Mouse (Mus musculus) myocyte (in vitro differentiated cells): ENCODE results near the gene Adam12.

Experiments
- CEBPB ChIP-seq: IDR thresholded peaks from 2 replicates; pipeline ENCODE4 v1.6.1; 2011; ENCODE audit warnings: mild to moderate bottlenecking, moderate library complexity; ENCODE audit not compliant: poor library complexity, insufficient read depth, severe bottlenecking
- E2F4 ChIP-seq: IDR thresholded peaks from one replicate; pipeline ENCODE4 v1.6.1; 2011; ENCODE audit warnings: mild to moderate bottlenecking, control low read depth, moderate library complexity; ENCODE audit not compliant: insufficient read depth
- MAX ChIP-seq: IDR thresholded peaks from one replicate; pipeline ENCODE4 v1.6.1; 2011; ENCODE audit warnings: low read depth, mild to moderate bottlenecking, control low read depth
- MYOD1 ChIP-seq, 3 experiments: IDR thresholded peaks; one replicate each; pipeline ENCODE4 v1.6.1; 2011; ENCODE audit warnings: control low read depth in 2 of 3, low read depth in 2 of 3, mild to moderate bottlenecking in 2 of 3, moderate library complexity in 1 of 3; ENCODE audit not compliant: insufficient read length in 2 of 3, control insufficient read depth in 1 of 3
- MYOG ChIP-seq, 3 experiments: IDR thresholded peaks; one replicate each; pipeline ENCODE4 v1.6.1; 2011; ENCODE audit warnings: control low read depth in 2 of 3, low read depth in 2 of 3, mild to moderate bottlenecking in 2 of 3; ENCODE audit not compliant: insufficient read length in 2 of 3, control insufficient read depth in 1 of 3, insufficient read depth in 1 of 3
- POLR2A ChIP-seq: IDR thresholded peaks from one replicate; pipeline ENCODE4 v1.6.1; 2011; ENCODE audit warnings: low read depth, mild to moderate bottlenecking, control low read depth, moderate library complexity; ENCODE audit not compliant: insufficient read length
- POLR2AphosphoS2 ChIP-seq: IDR thresholded peaks from one replicate; pipeline ENCODE4 v1.6.1; 2011; ENCODE audit warnings: low read depth, control low read depth; ENCODE audit not compliant: insufficient read length
- REST ChIP-seq: IDR thresholded peaks from one replicate; pipeline ENCODE4 v1.6.1; 2011; ENCODE audit warnings: mild to moderate bottlenecking, control low read depth, moderate library complexity; ENCODE audit not compliant: insufficient read depth, insufficient read length
- SRF ChIP-seq: IDR thresholded peaks from one replicate; pipeline ENCODE4 v1.6.1; 2011; ENCODE audit warnings: low read depth; ENCODE audit not compliant: control insufficient read depth, insufficient read length
- TCF12 ChIP-seq: IDR thresholded peaks from one replicate; pipeline ENCODE4 v1.6.1; 2011; ENCODE audit warnings: mild to moderate bottlenecking, control low read depth; ENCODE audit not compliant: poor library complexity, insufficient read depth, severe bottlenecking
- TCF3 ChIP-seq: IDR thresholded peaks from one replicate; pipeline ENCODE4 v1.6.1; 2011; ENCODE audit warnings: low read depth, control low read depth; ENCODE audit not compliant: insufficient read length
- USF1 ChIP-seq: IDR thresholded peaks from one replicate; pipeline ENCODE4 v1.6.1; 2011; ENCODE audit warnings: low read depth, mild to moderate bottlenecking, control low read depth, moderate library complexity

DNA sequence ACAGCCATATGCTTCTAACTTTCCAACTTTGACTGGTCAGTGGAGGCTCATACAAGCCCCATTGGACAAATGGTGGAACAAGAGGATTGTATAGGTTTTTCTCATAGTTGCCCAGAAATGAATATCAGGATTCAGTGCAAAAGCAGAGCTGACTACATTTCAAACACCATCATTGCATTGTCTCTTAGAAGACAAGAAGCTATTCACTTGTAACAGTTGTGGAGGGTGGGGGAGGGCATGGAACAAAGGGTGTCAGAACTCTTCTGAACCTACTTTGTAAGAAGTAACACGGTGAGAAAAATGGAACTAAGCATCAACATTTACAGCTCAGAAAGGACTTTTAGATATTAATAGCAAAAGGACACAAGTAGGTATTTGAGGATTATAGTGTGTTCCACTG, 50.2 kb downstream of the Adam12 start:
- no peak for TF ChIP-seq TCF12
- TF ChIP-seq POLR2A, result no peak
- no peak for TF ChIP-seq E2F4
- no peak for TF ChIP-seq MYOD1 (IDR thresholded peaks at IDR 0.05; ENCODE audit: control insufficient read depth in 1 of 3, insufficient read length in 2 of 3, low read depth in 2 of 3)
- no peak for TF ChIP-seq USF1
- no peak for TF ChIP-seq POLR2AphosphoS2
- no peak for TF ChIP-seq CEBPB
- no peak for TF ChIP-seq SRF
- no peak for TF ChIP-seq MYOG (IDR thresholded peaks at IDR 0.05; ENCODE audit: control insufficient read depth in 1 of 3, insufficient read depth in 1 of 3, insufficient read length in 2 of 3, low read depth in 2 of 3)
- TF ChIP-seq MAX, result no peak
- no peak for TF ChIP-seq REST
- TF ChIP-seq TCF3, result no peak
